In the genomic region with DNA sequence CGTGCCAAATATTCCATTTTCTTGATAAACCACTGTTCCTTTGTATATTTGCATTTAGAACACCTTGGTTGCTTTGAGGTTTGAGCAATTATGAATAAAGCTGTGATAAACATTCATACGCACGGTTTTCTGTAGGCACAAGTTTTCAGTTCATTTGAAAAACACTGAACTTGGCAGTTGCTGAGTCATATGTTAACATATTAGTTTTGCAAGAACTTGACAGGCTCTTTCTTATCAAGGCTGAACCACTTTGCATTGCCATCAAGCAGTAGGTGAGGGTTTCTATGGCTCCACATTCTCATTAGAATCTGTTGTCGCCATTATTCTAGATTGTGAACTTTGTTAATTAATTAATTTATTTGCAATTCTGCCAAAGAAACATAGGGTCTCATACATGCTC, we compare ENCODE assay signal across 31 mouse cellular contexts.
"Had no signal": no experiment of that assay in that cellular context is flagged by ENCODE, and none has a peak within 500 bp of the region (broad histone marks: within the 10 kb centered on the region; RNA-seq: fewer than 3 reads in every experiment).

No protein-coding gene starts in this region.

- DNase-seq: left cerebral cortex, postnatal 4 days; liver; liver, embryonic 13.5 days; liver, postnatal 0 days; lung, adult 18-20 months; lung, adult 2 months; lung, embryonic 14.5 days; lung, postnatal 10 days; lung, postnatal 14 days; lung, postnatal 36 days; lung, postnatal 4 days; midbrain, embryonic 14.5 days had no signal

- H3K9me3 ChIP-seq: limb, embryonic 10.5 days; limb, embryonic 12.5 days; limb, embryonic 13.5 days; limb, embryonic 15.5 days; liver, embryonic 12.5 days; liver, embryonic 13.5 days; liver, embryonic 15.5 days; lung, embryonic 15.5 days; megakaryocyte, embryonic 14.5 days; midbrain, embryonic 10.5 days; midbrain, embryonic 12.5 days; midbrain, embryonic 13.5 days; midbrain, embryonic 15.5 days; neural tube, embryonic 12.5 days; neural tube, embryonic 13.5 days had no signal

- H3K36me3 ChIP-seq: limb, embryonic 10.5 days; limb, embryonic 12.5 days; limb, embryonic 13.5 days; limb, embryonic 15.5 days; liver, embryonic 12.5 days; liver, embryonic 13.5 days; liver, embryonic 15.5 days; lung, embryonic 15.5 days; midbrain, embryonic 10.5 days; midbrain, embryonic 12.5 days; midbrain, embryonic 13.5 days; midbrain, embryonic 15.5 days; neural tube, embryonic 12.5 days; neural tube, embryonic 13.5 days had no signal

- H3K9ac ChIP-seq: limb, embryonic 12.5 days; limb, embryonic 13.5 days; limb, embryonic 15.5 days; liver, embryonic 12.5 days; liver, embryonic 13.5 days; liver, embryonic 14.5 days; liver, embryonic 15.5 days; liver, postnatal 0 days; lung, embryonic 14.5 days; lung, embryonic 15.5 days; midbrain, embryonic 12.5 days; midbrain, embryonic 13.5 days; midbrain, embryonic 15.5 days; neural tube, embryonic 12.5 days; neural tube, embryonic 13.5 days had no signal

- H3K4me3 ChIP-seq: limb, embryonic 10.5 days; limb, embryonic 12.5 days; limb, embryonic 13.5 days; limb, embryonic 15.5 days; liver, embryonic 12.5 days; liver, embryonic 13.5 days; liver, embryonic 15.5 days; lung, embryonic 15.5 days; megakaryocyte, embryonic 14.5 days; midbrain, embryonic 10.5 days; midbrain, embryonic 12.5 days; midbrain, embryonic 13.5 days; midbrain, embryonic 15.5 days; myocyte; neural tube, embryonic 12.5 days; neural tube, embryonic 13.5 days had no signal

- H3K4me1 ChIP-seq: limb, embryonic 10.5 days; limb, embryonic 12.5 days; limb, embryonic 13.5 days; limb, embryonic 15.5 days; liver, embryonic 12.5 days; liver, embryonic 13.5 days; liver, embryonic 15.5 days; lung, embryonic 15.5 days; midbrain, embryonic 10.5 days; midbrain, embryonic 12.5 days; midbrain, embryonic 13.5 days; midbrain, embryonic 15.5 days; neural tube, embryonic 12.5 days; neural tube, embryonic 13.5 days had no signal

- ATAC-seq: liver, embryonic 12.5 days; liver, postnatal 0 days; lung, postnatal 0 days; midbrain, embryonic 13.5 days; midbrain, embryonic 15.5 days; midbrain, embryonic 16.5 days had no signal

- H3K27ac ChIP-seq: limb, embryonic 10.5 days; limb, embryonic 12.5 days; limb, embryonic 13.5 days; limb, embryonic 15.5 days; liver, embryonic 12.5 days; liver, embryonic 13.5 days; liver, embryonic 14.5 days; liver, embryonic 15.5 days; lung, embryonic 15.5 days; macrophage; midbrain, embryonic 10.5 days; midbrain, embryonic 12.5 days; midbrain, embryonic 13.5 days; midbrain, embryonic 15.5 days; neural tube, embryonic 12.5 days; neural tube, embryonic 13.5 days had no signal

- H3K27me3 ChIP-seq: limb, embryonic 12.5 days; limb, embryonic 13.5 days; limb, embryonic 15.5 days; liver, embryonic 12.5 days; liver, embryonic 13.5 days; liver, embryonic 15.5 days; lung, embryonic 15.5 days; megakaryocyte, embryonic 14.5 days; midbrain, embryonic 12.5 days; midbrain, embryonic 13.5 days; midbrain, embryonic 15.5 days; neural tube, embryonic 12.5 days; neural tube, embryonic 13.5 days had no signal
